Mouse (Mus musculus): ENCODE data around the gene Lrit2.

Lrit2 gene

DNA sequence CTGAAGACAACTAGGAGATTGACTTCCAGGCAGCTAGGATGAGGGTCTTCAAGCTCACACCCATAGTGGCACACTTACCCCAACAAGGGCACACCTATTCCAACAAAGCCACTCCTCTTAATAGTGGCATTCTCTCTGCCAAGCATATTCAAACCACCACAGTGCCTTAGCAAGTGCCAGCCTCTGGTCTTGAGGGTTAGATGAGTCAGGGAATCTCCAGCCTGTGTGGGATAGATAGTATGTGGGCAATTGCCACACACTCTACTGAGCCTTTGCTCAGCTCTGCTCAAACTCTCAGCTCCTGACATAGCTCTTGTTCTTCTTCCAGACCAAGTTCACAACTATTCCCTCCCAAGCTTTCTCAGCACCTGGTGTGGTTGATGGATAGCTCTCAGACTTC is 43.6 kb downstream of the Lrit2 start:
- DNase-seq (ENCODE audit: extremely low spot score) = no peak

DNA sequence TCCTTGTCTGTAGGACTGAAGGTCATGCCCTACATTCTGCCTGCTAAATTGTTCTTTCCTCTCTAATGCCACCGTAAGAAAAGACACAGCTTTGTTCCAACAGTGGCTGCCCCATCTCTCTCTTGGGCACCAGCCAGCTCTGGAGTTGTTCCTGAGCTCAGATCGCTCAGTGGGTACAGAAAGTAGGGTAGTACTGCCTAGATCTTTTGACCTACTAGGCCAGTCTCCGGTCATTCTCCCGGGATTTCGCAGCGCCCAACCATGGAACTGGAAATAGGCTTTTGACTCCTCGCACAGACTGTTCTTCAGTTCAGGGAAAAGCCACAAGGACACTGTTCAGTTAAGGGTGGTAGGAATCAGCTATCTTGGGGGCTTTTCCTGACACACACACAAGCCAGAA is 45.2 kb downstream of the Lrit2 start:
- DNase-seq (ENCODE audit: extremely low spot score) = no peak

DNA sequence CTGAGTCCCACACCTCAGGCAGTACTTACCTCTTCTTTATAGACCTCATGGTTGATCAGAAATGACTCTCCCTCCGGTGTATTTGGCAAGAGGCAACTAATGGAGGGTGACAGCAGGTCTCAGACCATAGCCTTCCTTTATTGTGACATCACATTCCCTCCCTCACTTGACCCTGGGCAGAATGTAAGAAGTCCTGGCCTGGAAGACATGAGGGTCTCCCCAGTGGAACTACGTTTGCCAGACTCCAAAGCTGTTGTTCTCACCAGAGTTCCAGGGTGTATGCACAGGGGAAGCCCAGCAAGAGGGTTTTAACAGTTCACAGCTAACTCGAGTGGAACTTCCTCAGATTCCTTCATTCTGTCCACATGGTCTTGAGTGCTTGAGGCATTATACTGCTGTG is 46.2 kb downstream of the Lrit2 start, which contains the start of gene 2610528A11Rik:
Gene 2610528A11Rik (minus strand): TSS at position 101 of the 400 bp plus-strand sequence.
- no peak for DNase-seq (ENCODE audit: extremely low spot score)

DNA sequence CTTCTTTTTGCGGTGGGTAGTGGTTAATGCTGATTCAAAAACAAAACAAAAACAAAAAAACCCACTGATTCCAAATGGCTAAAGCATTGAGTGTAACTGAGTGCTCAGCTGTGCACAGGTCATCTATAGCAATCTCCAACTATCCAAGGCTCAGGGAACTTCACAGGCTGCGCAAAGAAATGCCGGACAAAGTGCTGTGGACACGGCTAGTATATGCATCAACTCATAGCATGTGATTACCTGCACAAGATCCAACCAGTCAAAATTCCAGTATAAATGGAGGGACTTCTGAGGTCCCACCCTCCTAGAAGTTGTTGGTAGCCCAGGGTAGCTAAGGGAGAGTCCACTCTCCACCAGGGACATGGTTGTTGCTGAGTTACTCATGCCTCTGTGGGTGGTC is 51.5 kb downstream of the Lrit2 start:
- DNase-seq (ENCODE audit: extremely low spot score) = no peak

Measured in embryo, embryonic 9.5 days (tissue).